Mouse (Mus musculus): ENCODE measurements around the gene Chst14. TPM values are rescaled to one million over a fixed set of nuclear protein-coding genes. Genes with fewer than 3 reads are reported as not detected.

Gene Chst14
- polyA plus RNA-seq, 1 experiment from 2014 or later, result 23.4 TPM

DNA sequence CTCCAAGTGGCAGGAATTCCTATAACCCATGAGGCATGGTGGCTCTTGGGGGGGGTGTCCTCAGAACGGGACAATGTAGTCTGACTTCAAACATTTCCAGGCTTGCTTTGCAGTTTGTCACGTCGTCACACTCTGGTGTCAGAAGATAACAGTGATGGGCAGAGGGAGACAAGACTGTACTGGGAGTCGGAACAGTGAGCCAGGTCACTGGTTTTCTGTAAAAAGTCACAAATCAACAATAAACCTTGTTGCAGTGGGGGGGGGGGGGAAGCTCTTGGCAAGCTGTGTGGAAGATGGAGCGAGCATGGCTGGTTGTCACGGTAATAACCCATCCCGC, 37.3 kb downstream of the Chst14 start:
- Histone ChIP-seq H3K27me3 (ENCODE audit: control insufficient read depth, insufficient read depth, low read length) (no peaks in the 10 kb centered on the region), H3K36me3 (ENCODE audit: control insufficient read depth, insufficient read depth, low read length) (no peaks in the 10 kb centered on the region), H3K4me1 (ENCODE audit: control insufficient read depth, insufficient read depth, low read length) (no peaks in the 10 kb centered on the region), H3K4me3 (ENCODE audit: low read depth, low read length) (no peak overlapping the region), H3K9ac (ENCODE audit: low read length) (no peak overlapping the region), H3K9me3 (ENCODE audit: control insufficient read depth, low read length) (no peaks in the 10 kb centered on the region), H3K27ac (ENCODE audit: low read depth, low read length) (no peak overlapping the region), H3K4me2 (ENCODE audit: low read depth) (no peak overlapping the region)
- DNase-seq (ENCODE audit: low spot score), result no peak
- WGBS, result 76% methylated on average over 7 of the region's 7 CpGs
- no peak for ATAC-seq (ENCODE audit: insufficient read depth, low FRiP score, low TSS enrichment)

DNA sequence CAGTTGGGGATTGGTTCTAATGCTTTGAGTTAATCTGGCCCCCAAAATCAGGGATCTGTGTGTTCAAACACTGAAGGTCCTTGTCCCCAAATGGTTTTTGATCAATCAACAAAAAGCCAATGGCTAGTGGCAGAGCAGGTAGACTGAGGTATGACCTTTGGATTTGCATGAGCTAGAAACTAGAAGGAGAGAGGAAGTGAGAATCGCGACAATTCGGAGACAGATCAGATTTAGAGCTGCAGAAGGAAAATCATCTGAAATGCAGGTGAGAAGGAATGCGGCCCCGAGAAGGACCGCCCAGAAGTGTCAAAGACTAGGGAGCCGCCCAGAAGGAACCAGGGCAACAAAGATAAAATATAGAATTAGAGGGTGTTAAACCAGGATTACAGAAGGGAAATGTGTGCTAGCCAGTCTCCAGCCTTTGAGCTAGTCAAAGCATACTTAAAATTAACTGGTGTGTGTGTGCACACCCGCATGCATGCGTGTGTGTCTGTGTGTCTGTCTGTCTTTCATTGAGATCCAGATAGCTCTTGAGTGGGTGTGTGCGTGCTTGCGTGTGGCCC, 43.4 kb downstream of the Chst14 start:
- Histone ChIP-seq H3K4me1 (ENCODE audit: control insufficient read depth, insufficient read depth, low read length) (no peaks in the 10 kb centered on the region), H3K9ac (ENCODE audit: low read length) (no peak overlapping the region), H3K27ac (ENCODE audit: low read depth, low read length) (no peak overlapping the region), H3K27me3 (ENCODE audit: control insufficient read depth, insufficient read depth, low read length) (peaks cover 9% of the 10 kb centered on the region), H3K4me2 (ENCODE audit: low read depth) (no peak overlapping the region), H3K9me3 (ENCODE audit: control insufficient read depth, low read length) (no peaks in the 10 kb centered on the region), H3K4me3 (ENCODE audit: low read depth, low read length) (no peak overlapping the region), H3K36me3 (ENCODE audit: control insufficient read depth, insufficient read depth, low read length) (no peaks in the 10 kb centered on the region)
- DNase-seq (ENCODE audit: low spot score) (no peak), ATAC-seq (ENCODE audit: insufficient read depth, low FRiP score, low TSS enrichment) (no peak)
- 84% methylated on average over 11 of the region's 11 CpGs for WGBS

DNA sequence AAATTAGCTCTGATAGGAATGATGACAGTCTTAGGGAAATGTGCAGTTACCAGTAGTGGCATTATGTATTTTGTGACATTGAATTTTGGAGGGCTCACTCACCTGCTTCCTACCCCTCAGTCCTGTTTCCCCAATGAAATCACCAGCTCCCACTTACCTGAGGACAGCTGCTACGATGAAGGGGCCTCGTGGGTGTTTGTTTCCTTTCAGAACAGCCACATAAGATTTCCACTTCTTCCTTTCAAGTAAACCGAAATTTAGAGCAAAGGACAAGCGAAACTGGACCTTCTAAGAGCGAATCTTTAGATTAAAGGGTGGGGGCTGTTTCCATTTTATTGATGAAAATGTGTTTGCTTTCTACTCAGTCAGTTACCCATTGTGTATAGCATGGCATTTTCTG, 45.8 kb downstream of the Chst14 start:
- no peaks in the 10 kb centered on the region for H3K9me3 ChIP-seq (ENCODE audit: control insufficient read depth, low read length)
- H3K4me2 ChIP-seq (ENCODE audit: low read depth), result no peak overlapping the region
- 76% methylated on average over 5 of the region's 5 CpGs for WGBS

DNA sequence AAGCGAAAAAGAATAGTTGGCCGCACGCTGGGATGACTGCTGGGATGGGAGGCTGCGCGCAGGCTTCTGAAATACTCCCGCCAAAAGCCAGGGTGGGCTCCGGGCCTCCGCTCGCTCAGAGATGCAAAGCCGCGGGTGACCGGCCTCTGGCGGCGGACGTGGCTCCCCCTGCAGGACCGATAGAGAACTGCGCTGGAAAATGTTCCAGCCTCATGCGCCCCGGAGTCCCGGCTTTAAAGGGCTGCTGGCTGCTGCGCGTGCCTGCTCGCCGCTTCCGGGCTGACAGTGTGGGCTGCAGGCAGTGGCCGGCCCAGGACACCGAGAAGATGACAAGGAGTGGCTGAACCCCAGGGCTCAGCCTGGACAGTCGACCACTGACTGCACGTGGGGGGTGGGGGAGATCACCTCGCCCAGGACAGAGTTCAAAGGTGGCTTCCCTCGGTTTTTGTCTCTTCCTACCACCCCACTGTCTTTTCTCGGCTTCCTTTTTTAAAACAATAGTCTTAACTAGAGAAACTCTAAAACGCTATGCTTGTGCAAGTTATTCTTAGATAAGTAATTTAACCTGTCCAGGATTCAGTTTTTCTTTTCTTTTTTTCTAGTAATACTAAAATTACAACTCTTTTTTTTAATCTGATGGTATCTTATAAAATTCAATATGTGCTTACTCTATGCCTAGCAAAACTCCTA, 46.5 kb downstream of the Chst14 start:
- H3K27me3 ChIP-seq (ENCODE audit: control insufficient read depth, insufficient read depth, low read length), result peaks cover 29% of the 10 kb centered on the region
- H3K4me3 ChIP-seq (ENCODE audit: low read depth, low read length), result peak overlapping the region; percentile 23
- H3K9me3 ChIP-seq (ENCODE audit: control insufficient read depth, low read length), result no peaks in the 10 kb centered on the region
- H3K4me2 ChIP-seq (ENCODE audit: low read depth), result peak overlapping the region; percentile 64
- peak; percentile 93 for DNase-seq (ENCODE audit: low spot score)
- H3K36me3 ChIP-seq (ENCODE audit: control insufficient read depth, insufficient read depth, low read length), result no peaks in the 10 kb centered on the region
- no peaks in the 10 kb centered on the region for H3K4me1 ChIP-seq (ENCODE audit: control insufficient read depth, insufficient read depth, low read length)
- no peak overlapping the region for H3K27ac ChIP-seq (ENCODE audit: low read depth, low read length)
- peak overlapping the region; percentile 56 for H3K9ac ChIP-seq (ENCODE audit: low read length)
- ATAC-seq (ENCODE audit: insufficient read depth, low FRiP score, low TSS enrichment), result peak; percentile 76
- 2% methylated on average over 33 of the region's 33 CpGs for WGBS

More for the DNA sequence above, 45.8 kb downstream of the Chst14 start:
- DNase-seq (ENCODE audit: low spot score) (no peak), ATAC-seq (ENCODE audit: insufficient read depth, low FRiP score, low TSS enrichment) (no peak)
- Histone ChIP-seq H3K4me3 (ENCODE audit: low read depth, low read length) (no peak overlapping the region), H3K27ac (ENCODE audit: low read depth, low read length) (no peak overlapping the region), H3K4me1 (ENCODE audit: control insufficient read depth, insufficient read depth, low read length) (no peaks in the 10 kb centered on the region), H3K27me3 (ENCODE audit: control insufficient read depth, insufficient read depth, low read length) (peaks cover 21% of the 10 kb centered on the region), H3K9ac (ENCODE audit: low read length) (no peak overlapping the region), H3K36me3 (ENCODE audit: control insufficient read depth, insufficient read depth, low read length) (no peaks in the 10 kb centered on the region)

DNA sequence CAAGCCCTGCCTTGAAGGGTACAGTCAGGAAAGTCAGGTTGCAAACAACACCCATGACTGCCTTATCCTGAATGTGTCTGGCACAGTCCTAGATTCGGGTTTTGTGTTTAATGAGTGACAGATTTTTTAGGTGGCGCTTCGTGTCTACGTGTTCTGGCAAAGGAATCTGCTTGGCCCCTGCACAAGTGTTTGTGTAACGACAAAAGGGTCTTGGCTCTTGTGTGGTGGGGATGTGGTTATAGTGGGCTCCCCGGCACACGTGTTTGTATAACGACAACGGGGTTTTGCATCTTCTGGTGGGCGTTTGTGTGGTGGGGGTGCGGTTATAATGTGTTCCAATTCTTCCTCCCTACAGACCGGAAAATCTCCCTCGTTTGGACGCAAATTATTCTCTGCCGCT, 49.6 kb downstream of the Chst14 start:
- Histone ChIP-seq H3K36me3 (ENCODE audit: control insufficient read depth, insufficient read depth, low read length) (no peaks in the 10 kb centered on the region), H3K27ac (ENCODE audit: low read depth, low read length) (no peak overlapping the region), H3K4me3 (ENCODE audit: low read depth, low read length) (peak overlapping the region; percentile 47), H3K9ac (ENCODE audit: low read length) (peak overlapping the region; percentile 72), H3K4me2 (ENCODE audit: low read depth) (peak overlapping the region; percentile 75), H3K27me3 (ENCODE audit: control insufficient read depth, insufficient read depth, low read length) (peaks cover 32% of the 10 kb centered on the region), H3K4me1 (ENCODE audit: control insufficient read depth, insufficient read depth, low read length) (no peaks in the 10 kb centered on the region), H3K9me3 (ENCODE audit: control insufficient read depth, low read length) (no peaks in the 10 kb centered on the region)
- 6% methylated on average over 15 of the region's 15 CpGs for WGBS
- DNase-seq (ENCODE audit: low spot score) (no peak), ATAC-seq (ENCODE audit: insufficient read depth, low FRiP score, low TSS enrichment) (peak; percentile 4; the same call in 1 of the 2 replicates)

DNA sequence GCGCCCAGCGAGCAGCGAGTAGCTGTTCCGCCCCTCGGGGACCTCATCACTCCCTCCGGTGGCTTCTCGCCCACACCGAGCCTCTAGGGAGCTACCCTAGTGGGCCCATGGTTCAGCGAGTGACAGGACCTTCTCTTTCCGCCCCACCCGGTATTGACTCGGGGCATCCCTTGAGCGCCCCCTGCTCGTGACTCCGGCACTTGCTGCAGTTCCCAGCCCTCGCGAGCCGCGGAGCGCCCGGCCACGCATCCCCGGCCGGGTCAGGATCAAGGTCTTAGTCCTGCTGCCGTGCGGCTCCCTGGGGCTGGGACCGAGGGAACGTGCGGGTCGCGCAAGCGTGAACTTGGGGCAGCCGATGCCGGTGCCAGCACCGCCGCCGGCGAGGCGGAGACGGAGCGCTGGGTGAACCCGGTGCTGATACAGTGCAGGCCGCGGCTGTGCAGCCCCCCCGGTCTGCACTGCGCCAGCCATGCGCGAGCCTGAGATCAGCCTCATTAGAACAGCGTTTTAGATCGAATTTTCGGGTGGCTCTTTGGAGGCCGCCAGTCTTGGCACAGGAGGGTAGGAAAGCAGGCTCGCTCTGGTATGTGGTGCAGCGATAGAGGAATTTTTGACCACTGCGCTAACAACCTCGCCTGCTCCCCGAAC, 50.1 kb downstream of the Chst14 start:
- H3K9me3 ChIP-seq (ENCODE audit: control insufficient read depth, low read length), result no peaks in the 10 kb centered on the region
- peak overlapping the region; percentile 72 for H3K9ac ChIP-seq (ENCODE audit: low read length)
- 1% methylated on average over 57 of the region's 57 CpGs for WGBS
- H3K4me3 ChIP-seq (ENCODE audit: low read depth, low read length), result peak overlapping the region; percentile 47
- peaks cover 32% of the 10 kb centered on the region for H3K27me3 ChIP-seq (ENCODE audit: control insufficient read depth, insufficient read depth, low read length)
- H3K4me1 ChIP-seq (ENCODE audit: control insufficient read depth, insufficient read depth, low read length), result no peaks in the 10 kb centered on the region
- peak overlapping the region; percentile 75 for H3K4me2 ChIP-seq (ENCODE audit: low read depth)
- DNase-seq (ENCODE audit: low spot score) (peak; percentile 86), ATAC-seq (ENCODE audit: insufficient read depth, low FRiP score, low TSS enrichment) (peak; percentile 68)
- no peaks in the 10 kb centered on the region for H3K36me3 ChIP-seq (ENCODE audit: control insufficient read depth, insufficient read depth, low read length)
- no peak overlapping the region for H3K27ac ChIP-seq (ENCODE audit: low read depth, low read length)

DNA sequence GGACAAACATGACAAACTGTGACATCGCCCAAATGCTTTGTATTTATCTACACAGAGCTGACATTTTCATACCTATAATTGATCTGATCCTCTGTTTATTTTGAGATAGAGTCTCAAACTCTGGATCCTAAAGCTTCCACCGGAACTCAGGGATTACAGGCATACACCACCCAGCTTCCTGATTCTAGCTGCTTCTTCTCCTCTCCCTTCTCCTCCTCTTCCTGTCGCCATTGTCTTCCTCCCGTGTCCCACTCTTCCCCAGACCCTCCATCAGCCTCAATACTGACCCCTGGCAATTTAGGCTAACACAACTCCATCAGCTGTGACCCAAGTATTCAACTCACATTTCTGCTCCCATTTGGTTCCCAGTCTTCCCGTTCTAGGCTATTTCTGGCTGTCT, 50.6 kb downstream of the Chst14 start:
- Histone ChIP-seq H3K4me2 (ENCODE audit: low read depth) (peak overlapping the region; percentile 75), H3K4me3 (ENCODE audit: low read depth, low read length) (peak overlapping the region; percentile 47), H3K36me3 (ENCODE audit: control insufficient read depth, insufficient read depth, low read length) (no peaks in the 10 kb centered on the region), H3K9me3 (ENCODE audit: control insufficient read depth, low read length) (no peaks in the 10 kb centered on the region), H3K27ac (ENCODE audit: low read depth, low read length) (no peak overlapping the region), H3K9ac (ENCODE audit: low read length) (peak overlapping the region; percentile 72), H3K27me3 (ENCODE audit: control insufficient read depth, insufficient read depth, low read length) (peaks cover 32% of the 10 kb centered on the region), H3K4me1 (ENCODE audit: control insufficient read depth, insufficient read depth, low read length) (no peaks in the 10 kb centered on the region)
- DNase-seq (ENCODE audit: low spot score) (no peak), ATAC-seq (ENCODE audit: insufficient read depth, low FRiP score, low TSS enrichment) (no peak)
- 11% methylated on average over 5 of the region's 5 CpGs for WGBS

DNA sequence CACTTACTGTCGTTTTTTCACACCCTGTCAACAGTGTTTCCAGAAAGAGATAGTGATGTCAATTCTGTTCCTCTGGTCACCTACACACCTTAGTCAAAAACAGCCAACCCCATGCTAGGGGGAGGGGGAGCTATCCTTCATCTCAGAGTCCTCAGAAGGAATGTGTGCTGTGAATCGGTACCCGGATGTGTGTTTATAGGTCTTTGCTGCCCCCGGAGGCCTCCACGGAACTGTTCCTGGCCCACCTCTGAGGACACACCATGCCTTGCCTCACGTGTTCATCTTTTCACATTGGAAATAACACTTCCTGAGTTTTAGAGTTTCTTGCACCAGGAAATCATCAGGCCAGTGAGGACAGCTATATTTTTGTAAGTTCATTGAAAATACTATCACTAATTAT, 51.8 kb downstream of the Chst14 start:
- Histone ChIP-seq H3K4me3 (ENCODE audit: low read depth, low read length) (no peak overlapping the region), H3K27ac (ENCODE audit: low read depth, low read length) (no peak overlapping the region), H3K36me3 (ENCODE audit: control insufficient read depth, insufficient read depth, low read length) (no peaks in the 10 kb centered on the region), H3K27me3 (ENCODE audit: control insufficient read depth, insufficient read depth, low read length) (peaks cover 32% of the 10 kb centered on the region), H3K9ac (ENCODE audit: low read length) (no peak overlapping the region), H3K4me1 (ENCODE audit: control insufficient read depth, insufficient read depth, low read length) (no peaks in the 10 kb centered on the region), H3K4me2 (ENCODE audit: low read depth) (no peak overlapping the region), H3K9me3 (ENCODE audit: control insufficient read depth, low read length) (no peaks in the 10 kb centered on the region)
- DNase-seq (ENCODE audit: low spot score), result peak; percentile 42
- ATAC-seq (ENCODE audit: insufficient read depth, low FRiP score, low TSS enrichment), result no peak
- 36% methylated on average over 6 of the region's 6 CpGs for WGBS

All from neural tube, embryonic 11.5 days (tissue).